Mouse (Mus musculus) stomach, embryonic 14.5 days (tissue): ENCODE data around the gene Slc4a4. TPM values are rescaled to one million over a fixed set of nuclear protein-coding genes. Genes with fewer than 3 reads are reported as not detected.
"Not testable (repeated sequence)": the region's sequence is repeated elsewhere in the genome, so short reads cannot be mapped to it uniquely, and the experiment has no call there.

ENCODE experiments used
- ATAC-seq: fragments of 200-750 bp; cut with Nextera tagmentation; 2 replicates; pipeline ENCODE4 v1.8.0; 2017; ENCODE audit warnings: low read depth, moderate TSS enrichment; ENCODE audit not compliant: insufficient number of reproducible peaks, insufficient read depth, low FRiP score
- H3K27ac ChIP-seq: fragments of 300-500 bp; sonication (generic); 2 replicates; pipeline ENCODE4 v1.5.1; 2014; ENCODE audit warnings: mild to moderate bottlenecking, low read length, moderate library complexity, mixed read lengths
- H3K27me3 ChIP-seq: fragments of 300-500 bp; sonication (generic); 2 replicates; pipeline ENCODE4 v1.6.1; 2014; ENCODE audit warnings: low read length, control low read depth, mixed read lengths; ENCODE audit not compliant: control insufficient read depth, insufficient read depth
- H3K36me3 ChIP-seq: fragments of 300-500 bp; sonication (generic); 2 replicates; pipeline ENCODE4 v1.6.1; 2014; ENCODE audit warnings: mild to moderate bottlenecking, control low read depth, low read length, moderate library complexity, mixed read lengths; ENCODE audit not compliant: control insufficient read depth, insufficient read depth
- H3K4me1 ChIP-seq: fragments of 300-500 bp; sonication (generic); 2 replicates; pipeline ENCODE4 v1.6.1; 2014; ENCODE audit warnings: low read length, control low read depth, mixed read lengths; ENCODE audit not compliant: control insufficient read depth, insufficient read depth
- H3K4me2 ChIP-seq: fragments of 300-500 bp; sonication (generic); replicated peaks from 2 replicates; pipeline ENCODE4 v1.6.1; 2014; ENCODE audit warnings: low read depth, low read length, control low read depth
- H3K4me3 ChIP-seq: fragments of 300-500 bp; sonication (generic); 2 replicates; pipeline ENCODE4 v1.5.1; 2014; ENCODE audit warnings: low read depth, low read length, control low read depth
- H3K9ac ChIP-seq: fragments of 300-500 bp; sonication (generic); replicated peaks from 2 replicates; pipeline ENCODE4 v1.6.1; 2014; ENCODE audit warnings: low read depth, mild to moderate bottlenecking, control low read depth, low read length, moderate library complexity, mixed read lengths
- H3K9me3 ChIP-seq: fragments of 300-500 bp; sonication (generic); 2 replicates; pipeline ENCODE4 v1.6.1; 2016; ENCODE audit warnings: low read depth, low read length, control low read depth; ENCODE audit not compliant: control insufficient read depth
- WGBS: fragments of 180-500 bp; shearing (Covaris S2); extraction: QIAGEN DNeasy Blood & Tissue Kit; methylation state at CpG from one replicate; pipeline ENCODE4 v1.1.7; 2014; 5-methylcytosine and 5-hydroxymethylcytosine counted together
- polyA plus RNA-seq: library from polyadenylated mRNA; unstranded; fragments of >200 nt; fragmentation: Nextera tagmentation; extraction: Ambion mirVana; gene quantifications from 2 replicates; pipeline ENCODE4 v1.2.1, GENCODE M21; 2014

Slc4a4 gene
- polyA plus RNA-seq, 1 experiment from 2014 or later = 5.1 TPM

DNA sequence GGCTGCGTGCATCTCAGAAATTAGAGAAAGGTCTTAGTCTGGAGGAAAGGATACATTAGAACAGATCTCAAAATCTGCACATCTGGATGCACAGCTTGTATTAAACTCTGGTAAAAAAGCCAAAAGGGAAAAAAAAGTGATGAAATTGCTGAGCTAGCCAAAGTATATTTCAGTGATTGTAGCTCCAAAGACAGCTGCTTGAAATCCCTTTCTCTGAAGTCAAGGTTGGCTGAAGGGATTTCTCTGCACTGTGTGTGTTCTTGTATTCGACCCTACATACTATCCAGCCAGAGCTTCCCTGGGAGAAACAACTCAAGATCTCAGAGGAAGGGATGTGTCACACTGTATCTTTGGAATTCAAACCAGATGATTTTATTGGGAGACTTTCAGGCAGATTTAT lies 223.2 kb downstream of the Slc4a4 start:
- whole genome bisulfite sequencing = 80% methylated on average over 2 of the region's 2 CpGs

GRCm38 (mm10) chr5:89111987-89112386 lies 225.4 kb downstream of the Slc4a4 start:
- H3K9me3 ChIP-seq, H3K4me3 ChIP-seq, ATAC-seq, H3K27ac ChIP-seq, H3K36me3 ChIP-seq, H3K27me3 ChIP-seq, H3K9ac ChIP-seq, H3K4me1 ChIP-seq, H3K4me2 ChIP-seq: not testable (repeated sequence)
- 92% methylated on average over 15 of the region's 17 CpGs for WGBS

More for the DNA sequence above, 223.2 kb downstream of the Slc4a4 start:
- H3K4me1 ChIP-seq = no peaks in the 10 kb centered on the region
- H3K4me3 ChIP-seq = no peak overlapping the region
- H3K27ac ChIP-seq = no peak overlapping the region
- no peaks in the 10 kb centered on the region for H3K9me3 ChIP-seq
- ATAC-seq = no peak
- H3K9ac ChIP-seq = no peak overlapping the region
- H3K36me3 ChIP-seq = no peaks in the 10 kb centered on the region
- H3K4me2 ChIP-seq = no peak overlapping the region
- no peaks in the 10 kb centered on the region for H3K27me3 ChIP-seq

DNA sequence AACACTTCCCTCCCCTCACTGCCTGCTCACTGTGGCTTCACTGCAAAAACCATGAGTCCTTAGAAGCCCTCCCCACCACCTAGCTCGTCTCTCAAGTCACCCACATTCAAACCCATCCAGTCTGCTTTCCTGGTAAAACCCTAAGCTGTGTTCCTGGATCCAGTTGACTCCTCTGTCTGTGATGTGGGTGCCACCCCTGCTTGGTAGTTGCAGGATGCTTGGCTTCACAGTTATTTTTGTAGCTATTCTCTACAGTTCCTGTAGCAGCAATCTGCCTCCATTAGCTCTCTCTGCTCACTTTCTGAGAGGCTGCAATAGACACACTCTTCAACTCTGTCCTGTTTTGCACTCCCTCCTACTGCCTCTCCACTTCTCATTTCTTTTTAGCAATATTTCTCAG lies 234.3 kb downstream of the Slc4a4 start:
- no peaks in the 10 kb centered on the region for H3K36me3 ChIP-seq
- no peaks in the 10 kb centered on the region for H3K4me1 ChIP-seq
- H3K27ac ChIP-seq = no peak overlapping the region
- H3K9ac ChIP-seq = no peak overlapping the region
- H3K9me3 ChIP-seq = no peaks in the 10 kb centered on the region
- no peaks in the 10 kb centered on the region for H3K27me3 ChIP-seq
- 50% methylated on average over 1 of the region's 1 CpGs for WGBS
- H3K4me2 ChIP-seq = no peak overlapping the region
- H3K4me3 ChIP-seq = no peak overlapping the region
- no peak for ATAC-seq

- no peak overlapping the region for H3K27ac ChIP-seq
- no peak overlapping the region for H3K4me3 ChIP-seq
- WGBS = 78% methylated on average over 9 of the region's 9 CpGs
- H3K9me3 ChIP-seq = no peaks in the 10 kb centered on the region
- H3K36me3 ChIP-seq = no peaks in the 10 kb centered on the region
- H3K4me2 ChIP-seq = no peak overlapping the region
- no peaks in the 10 kb centered on the region for H3K27me3 ChIP-seq
- ATAC-seq = no peak
- no peak overlapping the region for H3K9ac ChIP-seq
- H3K4me1 ChIP-seq = no peaks in the 10 kb centered on the region
These were observed 236.8 kb downstream of the Slc4a4 start for GRCm38 (mm10) chr5:89123270-89123903.

- no peak overlapping the region for H3K27ac ChIP-seq
- no peaks in the 10 kb centered on the region for H3K9me3 ChIP-seq
- no peak overlapping the region for H3K4me3 ChIP-seq
- H3K4me1 ChIP-seq = no peaks in the 10 kb centered on the region
- no peaks in the 10 kb centered on the region for H3K27me3 ChIP-seq
- H3K9ac ChIP-seq = no peak overlapping the region
- no peak for ATAC-seq
- H3K36me3 ChIP-seq = no peaks in the 10 kb centered on the region
- WGBS = 79% methylated on average over 6 of the region's 6 CpGs
- no peak overlapping the region for H3K4me2 ChIP-seq
These were observed 241.6 kb downstream of the Slc4a4 start for GRCm38 (mm10) chr5:89128210-89128609.

DNA sequence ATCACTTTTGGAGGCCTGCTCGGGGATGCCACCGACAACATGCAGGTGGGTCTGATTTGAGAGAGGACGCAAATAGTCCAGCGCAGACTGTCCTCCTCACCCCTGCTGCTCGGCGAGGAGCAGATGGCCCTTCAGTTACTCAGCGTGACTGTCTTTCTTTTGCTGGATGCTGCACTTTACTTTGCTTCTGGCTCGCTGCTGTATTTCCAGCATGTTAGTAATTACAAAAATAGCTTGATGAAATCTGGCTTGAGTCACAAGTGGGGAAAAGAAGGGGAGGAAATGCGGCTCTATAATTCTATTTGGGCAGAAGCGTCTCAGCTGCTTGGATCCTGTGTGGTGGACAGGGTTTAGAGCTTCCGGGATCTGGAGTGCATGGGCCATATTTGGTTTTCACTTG lies 249.2 kb downstream of the Slc4a4 start:
- 84% methylated on average over 11 of the region's 11 CpGs for WGBS
- Histone ChIP-seq H3K36me3 (no peaks in the 10 kb centered on the region), H3K4me2 (no peak overlapping the region), H3K9me3 (no peaks in the 10 kb centered on the region), H3K27me3 (no peaks in the 10 kb centered on the region), H3K9ac (no peak overlapping the region), H3K4me3 (no peak overlapping the region), H3K27ac (no peak overlapping the region), H3K4me1 (no peaks in the 10 kb centered on the region)
- no peak for ATAC-seq

- Histone ChIP-seq H3K9ac (no peak overlapping the region), H3K27ac (no peak overlapping the region), H3K4me3 (no peak overlapping the region), H3K9me3 (no peaks in the 10 kb centered on the region), H3K4me2 (no peak overlapping the region), H3K4me1 (no peaks in the 10 kb centered on the region), H3K27me3 (no peaks in the 10 kb centered on the region), H3K36me3 (no peaks in the 10 kb centered on the region)
- WGBS = 91% methylated on average over 2 of the region's 2 CpGs
- no peak for ATAC-seq
These were observed 253.5 kb downstream of the Slc4a4 start for GRCm38 (mm10) chr5:89140070-89140469.

- ATAC-seq = no peak
- 86% methylated on average over 2 of the region's 2 CpGs for WGBS
- H3K9me3 ChIP-seq = no peaks in the 10 kb centered on the region
- no peaks in the 10 kb centered on the region for H3K27me3 ChIP-seq
- no peak overlapping the region for H3K9ac ChIP-seq
- no peak overlapping the region for H3K4me3 ChIP-seq
- H3K4me2 ChIP-seq = no peak overlapping the region
- no peaks in the 10 kb centered on the region for H3K4me1 ChIP-seq
- H3K36me3 ChIP-seq = no peaks in the 10 kb centered on the region
- no peak overlapping the region for H3K27ac ChIP-seq
These were observed 255.1 kb downstream of the Slc4a4 start for GRCm38 (mm10) chr5:89141761-89142160.

GRCm38 (mm10) chr5:89146276-89146675 lies 259.7 kb downstream of the Slc4a4 start:
- H3K9me3 ChIP-seq = no peaks in the 10 kb centered on the region
- no peaks in the 10 kb centered on the region for H3K27me3 ChIP-seq
- peaks cover 11% of the 10 kb centered on the region; the same call in 1 of the 2 replicates for H3K4me1 ChIP-seq
- no peak overlapping the region for H3K27ac ChIP-seq
- H3K4me2 ChIP-seq = no peak overlapping the region
- no peak overlapping the region for H3K9ac ChIP-seq
- ATAC-seq = no peak
- no peak overlapping the region for H3K4me3 ChIP-seq
- H3K36me3 ChIP-seq = no peaks in the 10 kb centered on the region
- 86% methylated on average over 2 of the region's 2 CpGs for WGBS
